Mouse (Mus musculus) NIH3T3 (cell line): ENCODE measurements at regions not wholly inside any gene's neighbourhood (a gene's known extent, or its start where the extent isn't known, plus 50 kb on each side); places are given as distances from the start of the nearest gene placed in this dataset.

Experiments
- DNase-seq: peaks from one replicate; pipeline ENCODE4 v3.0.0-alpha.2; 2012; ENCODE audit warnings: low read depth

DNA sequence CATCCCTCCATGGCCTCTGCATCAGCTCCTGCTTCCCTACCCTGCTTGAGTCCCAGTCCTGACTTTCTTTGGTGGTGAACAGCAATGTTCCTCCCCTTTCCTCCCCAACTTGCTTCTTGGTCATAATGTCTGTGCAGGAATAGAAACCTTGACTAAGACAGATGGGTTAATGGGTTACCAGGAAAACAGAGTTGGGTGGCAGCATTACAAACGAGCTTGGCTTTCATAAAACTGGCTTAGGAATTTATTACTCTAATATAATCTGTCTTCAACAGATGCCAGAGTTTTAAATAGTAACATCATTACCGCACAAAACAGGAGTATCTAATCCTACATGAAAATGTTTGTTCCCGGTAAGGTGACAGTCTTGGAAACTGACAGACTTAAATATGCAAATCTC, 77.7 kb upstream of the Nphp3 start:
- DNase-seq = no peak

DNA sequence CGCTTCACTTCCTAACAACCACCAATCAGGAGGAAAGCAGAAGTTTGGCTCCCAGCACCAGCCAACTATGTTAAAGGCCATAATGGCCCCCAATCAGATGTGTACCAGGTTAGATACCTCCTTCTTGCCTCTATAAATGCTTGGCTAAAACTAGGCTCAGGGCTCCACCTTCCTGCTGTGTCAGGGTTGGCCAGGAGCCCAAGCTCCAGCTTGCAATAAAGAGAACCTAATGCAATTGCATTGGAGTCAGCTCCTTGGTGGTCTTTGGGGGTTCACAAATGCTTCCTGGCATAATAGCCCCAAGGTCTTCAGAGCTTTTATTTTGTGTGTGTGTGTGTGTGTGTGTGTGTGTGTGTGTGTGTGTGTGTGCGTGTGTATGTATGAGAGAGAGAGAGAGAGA, 76.9 kb upstream of the Nphp3 start:
- DNase-seq = no peak

DNA sequence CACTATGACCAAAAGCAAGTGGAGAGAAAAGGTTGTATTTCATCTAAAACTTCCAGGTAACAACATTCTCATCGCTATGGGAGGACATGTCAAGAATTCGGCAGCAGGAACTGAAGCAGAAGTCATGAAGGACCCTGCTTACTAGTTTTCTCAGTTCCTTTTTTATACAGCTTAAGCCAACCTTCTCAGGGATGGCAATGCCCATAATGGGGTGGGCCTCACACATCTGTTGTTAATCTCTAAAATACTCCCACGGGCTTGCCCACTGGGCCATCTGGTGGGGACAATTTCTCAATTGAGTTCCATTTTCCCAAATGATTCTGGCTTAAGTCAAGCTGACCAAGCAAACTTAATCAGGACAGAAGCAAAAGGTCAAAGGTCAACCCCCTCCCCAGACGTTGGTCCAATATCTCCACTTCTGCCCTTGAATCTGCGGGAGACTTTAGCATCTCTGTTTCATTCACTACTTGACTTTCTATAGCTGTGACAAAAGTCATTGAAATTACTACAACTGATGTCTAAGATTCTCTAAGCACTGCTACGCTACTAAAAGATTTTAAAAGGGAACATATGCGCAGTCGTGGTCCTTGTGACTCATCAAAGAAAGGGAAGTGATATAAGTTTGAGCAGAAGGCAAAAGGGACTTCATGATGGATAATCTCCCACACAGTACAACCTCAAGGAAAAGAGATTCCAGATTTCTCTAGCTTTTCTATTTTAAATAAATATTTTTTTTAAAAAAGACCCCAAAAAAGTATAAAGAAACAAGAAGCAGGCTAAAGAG, 73.4 kb upstream of the Nphp3 start:
- no peak for DNase-seq

DNA sequence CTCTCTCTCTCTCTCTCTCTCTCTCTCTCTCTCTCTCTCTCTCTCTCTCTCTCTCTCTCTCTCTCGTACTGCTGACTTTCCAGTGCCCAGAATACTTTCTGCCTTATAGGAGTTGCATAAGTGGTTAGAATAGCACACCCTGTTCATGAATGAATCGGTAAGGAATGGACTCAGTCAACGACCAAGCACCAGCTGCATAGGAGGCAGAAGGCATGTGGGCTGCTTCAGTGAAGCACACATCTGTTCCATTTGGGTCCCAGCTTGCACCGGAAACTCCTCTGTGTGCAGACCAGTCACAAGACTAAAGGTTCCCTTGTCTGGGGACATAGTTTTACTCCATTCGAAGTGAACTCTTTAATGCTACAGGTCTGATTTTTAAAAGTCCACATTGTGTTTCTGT, 64.3 kb upstream of the Nphp3 start:
- DNase-seq = no peak

DNA sequence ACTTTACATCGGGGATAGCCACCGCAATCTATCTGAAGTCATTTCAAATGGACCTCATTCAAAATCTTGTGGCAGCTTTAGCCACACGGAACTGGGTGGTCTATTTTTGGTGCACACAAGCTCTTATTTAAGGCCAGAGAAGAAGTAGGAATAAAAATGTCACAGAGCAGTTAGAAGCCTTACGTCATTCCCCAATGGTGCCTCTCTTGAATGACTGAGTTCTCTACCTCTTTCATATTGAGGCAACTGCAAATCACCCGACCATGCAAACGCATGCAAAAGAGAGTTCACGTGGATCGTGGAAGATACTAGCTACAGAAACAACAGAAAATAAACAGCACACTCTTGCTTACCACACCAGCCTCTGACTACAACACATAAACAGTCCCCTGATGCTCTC, 62.3 kb upstream of the Nphp3 start:
- DNase-seq = no peak

DNA sequence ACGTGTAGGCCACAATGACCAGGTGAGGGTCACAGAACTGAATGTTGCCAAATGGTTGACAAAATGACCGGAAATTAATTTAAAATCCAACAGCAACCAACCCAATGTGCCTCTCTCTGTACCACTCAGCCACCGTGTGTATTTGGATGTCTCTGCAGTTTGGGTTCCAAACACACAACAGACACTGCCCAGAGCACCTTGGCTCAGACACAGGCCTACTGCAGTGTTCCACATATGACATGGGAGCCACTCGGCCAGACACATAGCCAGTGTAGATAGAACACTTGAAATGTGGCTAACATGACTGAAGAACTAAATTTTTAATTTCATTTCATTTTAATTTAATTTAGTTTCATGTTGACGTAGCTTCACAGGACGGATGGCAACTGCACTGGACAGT, 61.8 kb upstream of the Nphp3 start:
- DNase-seq = no peak

DNA sequence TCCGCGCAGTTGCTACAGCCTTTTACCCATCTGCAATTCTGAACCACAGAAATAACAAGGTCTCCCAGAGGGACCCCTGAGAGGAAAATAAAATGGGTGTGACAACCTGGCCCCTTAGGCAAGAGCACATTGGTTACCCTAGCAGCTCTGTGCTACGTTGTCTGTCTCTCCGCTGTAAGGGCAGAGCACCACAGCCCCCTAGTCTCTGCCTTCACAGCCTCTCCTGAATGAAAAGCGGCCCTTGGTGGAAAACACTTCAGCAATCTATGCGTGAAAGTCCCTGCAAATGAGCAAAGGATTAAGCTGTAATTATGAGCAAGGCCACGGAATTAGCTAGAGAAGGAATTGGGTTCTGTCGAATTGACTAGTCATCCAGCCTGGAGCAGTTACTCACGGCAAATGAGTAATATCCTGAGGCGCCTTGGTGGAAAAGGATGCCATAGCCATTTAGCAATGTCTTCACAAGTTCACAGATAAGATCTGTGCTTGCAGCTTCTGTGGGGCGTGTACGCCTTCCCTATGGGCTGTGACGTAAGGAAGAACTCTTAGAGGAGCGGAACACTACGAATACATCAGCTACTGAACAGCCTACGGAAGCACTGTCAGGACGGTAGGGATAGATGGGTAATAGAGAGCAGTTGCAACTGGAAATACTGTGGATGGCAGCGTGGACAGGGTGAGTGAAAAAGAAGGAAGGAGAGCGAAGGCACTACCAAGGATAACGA, 61.0 kb upstream of the Nphp3 start:
- no peak for DNase-seq

DNA sequence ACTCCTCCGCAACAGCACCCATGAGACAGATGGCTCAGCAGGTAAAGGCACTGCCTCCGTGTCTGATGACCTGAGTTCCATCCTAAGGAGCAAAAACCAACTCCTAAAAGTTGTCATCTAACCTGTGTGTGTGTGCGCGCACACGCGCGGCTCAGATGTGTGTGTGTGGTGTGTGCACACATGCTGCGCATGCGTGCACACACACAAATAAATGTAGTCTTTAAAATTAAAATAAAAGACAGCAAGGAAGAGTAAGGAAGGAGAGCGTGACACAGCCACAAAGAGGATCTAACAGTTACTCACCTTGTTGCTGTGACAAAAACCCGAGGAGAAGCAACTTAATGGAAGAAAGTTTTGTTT, 60.5 kb upstream of the Nphp3 start:
- no peak for DNase-seq

DNA sequence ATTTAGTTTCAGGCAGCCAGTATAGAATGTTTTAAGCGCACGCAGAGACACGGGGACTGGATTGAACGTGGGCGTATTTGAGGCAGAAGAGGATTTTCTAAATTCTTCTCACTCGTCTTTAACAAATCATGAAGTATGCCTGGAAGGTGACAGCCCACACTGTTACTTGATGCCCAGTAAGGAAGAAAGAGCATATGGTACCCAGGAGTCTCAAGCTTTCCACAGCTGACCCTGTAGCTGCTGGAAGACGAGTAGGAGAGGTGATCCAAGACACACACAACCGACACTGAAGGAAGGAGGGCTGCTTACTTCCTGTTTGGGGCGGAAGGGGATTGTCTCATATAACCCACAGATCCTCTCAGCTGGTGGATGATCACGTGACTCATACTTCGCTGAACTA, 56.9 kb upstream of the Nphp3 start:
- no peak for DNase-seq

DNA sequence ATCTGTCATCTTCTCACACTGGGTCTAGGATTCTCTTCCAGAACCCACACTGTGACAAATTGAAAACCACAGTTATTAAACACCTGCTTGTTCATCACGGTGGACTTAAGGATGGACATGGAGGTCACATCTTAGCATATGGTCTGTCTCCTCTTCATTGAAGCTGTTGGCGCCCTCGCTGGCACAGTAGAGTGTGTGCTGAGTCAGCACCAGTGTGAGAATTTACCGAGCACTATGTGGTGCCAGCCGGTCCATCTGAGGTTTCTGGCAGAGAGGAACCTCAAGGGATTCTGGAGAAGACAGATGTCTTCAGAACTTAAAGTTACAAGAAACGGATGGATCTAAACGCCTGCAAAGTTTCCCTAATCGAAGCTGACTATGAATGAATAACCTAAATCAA, 50.5 kb upstream of the Nphp3 start:
- DNase-seq = no peak
